Mouse (Mus musculus): ENCODE measurements around the gene Rln1. TPM values are rescaled to one million over a fixed set of nuclear protein-coding genes. Genes with fewer than 3 reads are reported as not detected.

The Rln1 gene
- polyA plus RNA-seq, 1 experiment from 2014 or later: 4.6 TPM

- Histone ChIP-seq H3K27me3 (replicated peaks; ENCODE audit: control insufficient read depth, insufficient read depth, low read length) (no peaks in the 10 kb centered on the region), H3K27ac (ENCODE audit: low read depth, low read length) (no peak overlapping the region), H3K9me3 (ENCODE audit: control insufficient read depth, low read length) (no peaks in the 10 kb centered on the region), H3K9ac (ENCODE audit: low read depth, low read length) (no peak overlapping the region), H3K36me3 (ENCODE audit: control insufficient read depth, insufficient read depth, low read length) (peaks cover 27% of the 10 kb centered on the region), H3K4me2 (ENCODE audit: low read length) (no peak overlapping the region), H3K4me1 (ENCODE audit: control insufficient read depth, insufficient read depth, low read depth, low read length) (no peaks in the 10 kb centered on the region), H3K4me3 (ENCODE audit: low read length) (no peak overlapping the region)
- 72% methylated on average over 8 of the region's 8 CpGs for WGBS
- ATAC-seq: no peak
Measured at GRCm38 (mm10) chr19:29287863-29288262, 46.6 kb downstream of the Rln1 start.

GRCm38 (mm10) chr19:29285451-29285869 is 49.0 kb downstream of the Rln1 start:
- 17% methylated on average over 7 of the region's 7 CpGs for WGBS
- H3K36me3 ChIP-seq (ENCODE audit: control insufficient read depth, insufficient read depth, low read length): peaks cover 17% of the 10 kb centered on the region
- H3K4me3 ChIP-seq (ENCODE audit: low read length): no peak overlapping the region
- H3K4me1 ChIP-seq (ENCODE audit: control insufficient read depth, insufficient read depth, low read depth, low read length): no peaks in the 10 kb centered on the region
- no peaks in the 10 kb centered on the region for H3K27me3 ChIP-seq (replicated peaks; ENCODE audit: control insufficient read depth, insufficient read depth, low read length)
- H3K4me2 ChIP-seq (ENCODE audit: low read length): no peak overlapping the region
- H3K9me3 ChIP-seq (ENCODE audit: control insufficient read depth, low read length): no peaks in the 10 kb centered on the region
- no peak for ATAC-seq
- H3K9ac ChIP-seq (ENCODE audit: low read depth, low read length): no peak overlapping the region
- H3K27ac ChIP-seq (ENCODE audit: low read depth, low read length): no peak overlapping the region

Other genes starting within 250 kb of the Rln1 start
- 39.1 and 42.2 TPM in 2 replicates for gene Rcl1, start 233.3 kb downstream of the Rln1 start, polyA plus RNA-seq (2015; fragmentation: Nextera tagmentation; extraction: Ambion mirVana)
- 6.2 and 10.0 TPM in 2 replicates for gene Jak2, start 82.8 kb downstream of the Rln1 start, polyA plus RNA-seq (2015; fragmentation: Nextera tagmentation; extraction: Ambion mirVana)
- gene Insl6, start 9.3 kb downstream of the Rln1 start, polyA plus RNA-seq (2015; fragmentation: Nextera tagmentation; extraction: Ambion mirVana): 1.4 and 2.3 TPM in 2 replicates
- gene Plgrkt, start 32.7 kb upstream of the Rln1 start, polyA plus RNA-seq (2015; fragmentation: Nextera tagmentation; extraction: Ambion mirVana): 66.4 and 71.9 TPM in 2 replicates
- gene Cd274, start 32.8 kb upstream of the Rln1 start, polyA plus RNA-seq (2015; fragmentation: Nextera tagmentation; extraction: Ambion mirVana): 0.56 and 0.76 TPM in 2 replicates
- gene Pdcd1lg2, start 76.2 kb upstream of the Rln1 start, polyA plus RNA-seq (2015; fragmentation: Nextera tagmentation; extraction: Ambion mirVana): 0.09 and 0.12 TPM in 2 replicates
- 10.2 and 10.6 TPM in 2 replicates for gene Ric1, start 187.6 kb upstream of the Rln1 start, polyA plus RNA-seq (2015; fragmentation: Nextera tagmentation; extraction: Ambion mirVana)

Data from hindbrain, embryonic 16.5 days (tissue).